Mouse (Mus musculus): Measurements from ENCODE around the gene Gabpb2. TPM values are rescaled to one million over a fixed set of nuclear protein-coding genes. Genes with fewer than 3 reads are reported as not detected.
A peak's percentile ranks its signal among the peaks of the same experiment; 100 is the strongest.

The Gabpb2 gene
- total RNA-seq, 2 experiments from 2014 or later, result 16.1 to 16.2 TPM

- DNase-seq, result no peak
Measured at GRCm38 (mm10) chr3:95194721-95195135, 23.0 kb downstream of the Gabpb2 start.

DNA sequence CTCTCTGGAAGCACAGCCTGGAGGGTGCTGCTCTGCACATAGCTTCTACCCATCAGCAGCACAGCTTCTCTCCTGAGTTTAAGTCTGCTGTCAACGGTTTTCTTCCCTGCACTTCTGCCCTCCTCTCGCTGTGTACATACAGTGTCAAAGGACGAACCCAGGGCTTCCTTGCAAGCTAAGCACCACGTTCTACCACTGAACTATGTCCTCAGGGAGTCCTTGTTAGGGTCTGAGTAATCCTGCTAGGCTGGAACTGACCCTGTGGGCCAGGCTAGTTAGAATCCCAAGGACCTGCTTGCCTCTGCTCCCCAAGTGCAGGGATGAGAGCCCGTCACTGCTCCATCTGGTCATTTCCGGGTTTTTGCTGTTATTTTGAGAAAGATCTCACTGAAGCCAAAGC lies 30.8 kb downstream of the Gabpb2 start:
- no peak for DNase-seq

- DNase-seq, result no peak
Measured at GRCm38 (mm10) chr3:95186100-95186499, 31.6 kb downstream of the Gabpb2 start.

DNA sequence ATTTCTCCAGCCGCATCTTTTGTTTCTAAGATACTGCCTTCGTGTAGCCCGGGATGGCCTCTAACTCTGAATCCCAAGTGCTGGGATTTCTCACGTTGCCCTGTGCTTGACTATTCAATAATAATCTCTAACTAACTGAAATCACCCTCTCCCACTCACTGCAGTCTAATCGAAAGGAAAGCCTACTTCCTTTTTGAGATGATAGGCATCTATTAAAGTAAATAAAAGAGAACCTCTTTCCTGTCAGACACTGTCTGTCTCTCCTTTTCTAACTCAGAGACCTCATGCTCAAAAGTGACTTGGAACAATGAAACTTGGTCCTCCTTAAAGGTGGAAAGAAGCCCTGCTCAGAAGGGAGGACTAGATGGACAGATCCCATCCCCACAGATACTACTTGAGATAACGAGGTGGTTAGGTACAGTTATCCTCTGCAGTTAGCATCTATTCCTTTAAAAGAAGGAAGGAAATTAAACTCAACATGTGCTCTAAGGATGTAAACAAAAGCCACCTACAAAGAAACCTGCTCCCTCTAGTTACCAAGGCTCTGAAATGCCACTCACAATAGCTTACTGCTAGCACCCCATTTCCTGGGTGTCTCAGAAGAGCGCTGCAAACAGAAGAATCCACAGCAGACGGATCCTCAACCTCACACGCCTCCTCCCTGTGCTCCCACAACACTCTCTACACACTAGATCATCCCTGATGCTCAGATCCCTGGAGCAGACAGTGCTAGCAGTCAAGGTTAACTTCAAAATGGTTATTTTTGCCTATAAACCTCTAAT lies 32.7 kb downstream of the Gabpb2 start:
- DNase-seq, result no peak

DNA sequence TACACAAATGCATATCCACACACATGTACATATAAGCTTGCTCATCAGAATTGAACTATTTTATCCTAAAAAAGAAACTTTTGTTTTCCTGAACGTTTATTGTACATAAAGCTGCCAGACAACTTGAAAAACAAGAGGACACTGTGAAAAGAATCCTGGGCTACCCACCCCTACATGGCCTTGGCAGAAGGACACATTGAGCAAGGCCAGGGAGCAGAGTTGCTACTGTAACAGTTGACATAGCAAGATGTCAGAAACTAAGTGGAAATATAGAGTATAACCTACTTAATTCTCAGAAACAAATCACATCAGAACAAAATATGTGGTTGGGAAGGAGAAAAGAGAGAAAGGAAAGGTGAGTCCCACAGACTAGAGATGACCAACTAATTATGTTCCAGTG lies 35.9 kb downstream of the Gabpb2 start:
- no peak for DNase-seq

DNA sequence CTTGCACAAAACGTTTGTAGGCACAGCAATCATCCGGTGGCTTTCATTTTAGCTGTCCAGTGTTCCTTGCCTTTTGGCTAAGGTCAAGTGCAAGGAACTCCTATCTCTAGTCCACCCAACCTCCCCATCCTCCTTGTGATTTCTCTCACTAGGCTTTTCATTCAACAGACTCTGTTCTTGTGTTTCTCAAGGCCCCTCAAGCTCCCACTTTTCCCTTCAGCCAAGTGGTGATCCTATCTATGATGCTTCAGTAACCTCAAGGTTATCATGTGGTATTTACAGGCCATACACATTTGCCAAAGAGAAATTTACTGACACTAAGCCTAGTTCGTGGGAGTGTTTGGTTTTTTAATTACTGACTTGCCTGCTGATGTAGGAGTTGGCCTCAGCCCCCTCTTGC lies 37.8 kb downstream of the Gabpb2 start:
- no peak for DNase-seq

- DNase-seq, result no peak
Measured at GRCm38 (mm10) chr3:95178948-95179347, 38.8 kb downstream of the Gabpb2 start.

GRCm38 (mm10) chr3:95177583-95177982 lies 40.1 kb downstream of the Gabpb2 start:
- DNase-seq, result no peak

DNA sequence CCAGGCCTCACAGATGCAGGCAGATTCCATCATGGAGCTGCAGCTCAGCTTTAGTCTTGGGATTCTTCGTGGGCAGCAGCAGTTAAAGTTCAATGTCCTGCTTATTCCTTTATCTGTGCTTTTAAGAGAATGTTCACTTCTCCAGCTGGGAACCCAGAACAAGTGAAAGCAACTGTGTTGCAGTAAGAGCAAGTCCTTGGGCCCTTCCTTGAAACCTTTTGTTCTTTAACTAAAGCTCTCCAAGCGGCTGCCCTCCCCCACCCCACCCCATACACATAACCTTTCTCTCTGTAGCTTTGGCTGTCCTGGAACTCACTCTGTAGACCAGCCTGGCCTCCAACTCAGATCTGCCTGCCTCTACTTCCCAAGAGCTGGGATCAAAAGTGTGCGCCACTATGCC lies 41.2 kb downstream of the Gabpb2 start:
- DNase-seq, result no peak

GRCm38 (mm10) chr3:95174011-95174592 lies 43.6 kb downstream of the Gabpb2 start:
- peak; percentile 95 for DNase-seq

GRCm38 (mm10) chr3:95173256-95173949 lies 44.3 kb downstream of the Gabpb2 start:
- peak; percentile 45 for DNase-seq

DNA sequence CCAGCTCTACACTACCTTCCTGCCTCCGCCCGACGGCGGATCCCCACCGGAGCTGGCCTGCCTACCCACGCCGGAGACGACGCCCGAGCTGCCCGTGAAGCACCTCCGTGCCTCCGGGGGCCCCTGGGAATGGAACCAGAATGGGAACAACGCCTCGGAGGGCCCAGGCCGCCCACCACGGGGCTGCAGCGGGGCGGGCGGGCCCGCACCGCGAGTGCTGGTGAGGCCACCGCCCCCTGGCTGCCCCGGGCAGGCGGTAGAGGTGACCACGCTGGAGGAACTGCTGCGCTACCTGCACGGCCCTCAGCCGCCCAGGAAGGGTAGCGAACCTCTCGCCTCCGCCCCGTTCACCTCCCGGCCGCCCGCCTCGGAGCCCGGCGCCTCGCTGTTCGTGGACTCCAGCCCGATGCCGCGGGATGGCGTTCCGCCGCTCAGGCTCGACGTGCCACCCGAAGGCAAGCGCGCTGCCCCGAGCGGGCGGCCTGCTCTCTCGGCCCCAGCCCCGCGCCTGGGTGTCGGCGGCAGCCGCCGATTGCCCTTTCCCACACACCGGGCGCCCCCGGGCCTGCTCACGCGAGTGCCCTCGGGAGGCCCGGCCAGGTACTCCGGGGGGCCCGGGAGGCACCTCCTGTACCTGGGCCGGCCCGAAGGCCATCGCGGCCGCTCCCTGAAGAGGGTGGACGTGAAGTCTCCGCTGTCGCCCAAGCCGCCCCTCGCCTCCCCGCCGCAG lies 45.0 kb downstream of the Gabpb2 start:
- peak; percentile 21 for DNase-seq

DNA sequence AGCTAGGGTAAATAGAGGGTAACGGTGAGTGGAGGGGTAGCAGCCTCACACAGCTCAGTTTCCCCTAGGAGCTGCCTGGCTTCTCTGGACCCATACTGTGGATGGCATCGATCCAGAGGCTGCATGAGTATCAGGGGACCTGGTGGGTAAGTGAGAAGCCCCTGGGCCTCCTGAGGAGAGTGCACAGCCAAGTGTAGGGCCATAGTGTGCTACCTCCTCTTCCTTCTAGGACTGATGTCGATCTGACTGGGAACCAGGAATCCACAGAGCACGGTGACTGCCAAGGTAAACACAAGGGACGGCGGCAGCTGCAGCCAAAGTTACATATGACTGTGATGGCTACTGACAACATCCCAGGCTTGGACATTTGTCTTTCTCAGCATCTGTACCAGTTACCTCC lies 46.6 kb downstream of the Gabpb2 start:
- DNase-seq, result no peak

DNA sequence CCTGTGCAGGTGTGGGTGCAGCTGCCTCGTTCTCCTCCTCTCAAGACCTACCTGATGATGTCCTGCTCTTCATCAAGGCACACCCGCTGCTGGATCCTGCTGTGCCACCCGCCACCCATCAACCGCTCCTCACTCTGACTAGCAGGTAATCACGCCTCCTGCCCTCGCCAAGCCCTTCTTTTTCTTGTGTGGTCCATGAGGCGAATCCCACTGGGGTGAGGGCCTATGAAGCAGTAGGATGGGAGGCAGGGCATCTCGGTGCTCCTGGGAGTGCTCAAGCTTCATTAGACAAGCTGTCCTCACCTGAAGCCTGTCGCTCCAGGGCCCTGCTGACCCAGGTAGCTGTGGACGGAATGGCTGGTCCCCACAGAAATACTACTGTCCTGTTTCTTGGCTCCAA lies 47.7 kb downstream of the Gabpb2 start:
- DNase-seq, result no peak

DNA sequence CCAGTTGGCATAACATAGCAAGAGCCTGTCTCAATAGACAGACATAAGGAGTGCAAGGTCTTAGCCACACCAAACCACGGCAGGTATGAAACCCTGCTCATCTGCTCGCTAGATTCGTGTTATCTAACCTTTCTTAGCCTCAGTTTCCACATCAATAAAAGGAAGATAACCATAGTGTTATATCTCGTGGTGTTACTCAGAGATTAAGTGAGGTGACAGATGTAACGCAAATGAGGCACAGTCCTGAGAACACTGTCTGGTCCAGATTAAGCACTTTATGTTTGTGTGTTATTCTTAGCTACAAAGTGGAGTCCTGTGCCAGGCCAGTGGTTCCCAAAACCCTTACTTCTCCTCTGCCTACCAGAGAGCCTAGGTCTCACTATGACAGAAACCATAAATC lies 52.9 kb downstream of the Gabpb2 start:
- no peak for DNase-seq

DNA sequence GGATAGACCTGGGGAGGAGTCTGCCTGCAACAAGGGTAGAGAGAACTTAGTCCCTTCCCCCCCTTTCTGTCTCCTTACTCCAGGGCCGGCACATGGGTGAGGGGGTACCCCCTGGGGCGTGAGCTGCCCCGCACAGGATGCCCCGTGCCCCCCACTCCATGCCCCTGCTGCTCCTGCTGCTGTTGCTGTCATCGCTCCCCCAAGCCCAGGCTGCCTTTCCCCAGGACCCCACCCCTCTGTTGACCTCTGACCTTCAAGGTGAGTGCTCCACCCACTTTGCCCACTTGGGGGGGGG lies 53.5 kb downstream of the Gabpb2 start:
- DNase-seq, result no peak

GRCm38 (mm10) chr3:95163419-95164255 lies 54.1 kb downstream of the Gabpb2 start:
- no peak for DNase-seq

DNA sequence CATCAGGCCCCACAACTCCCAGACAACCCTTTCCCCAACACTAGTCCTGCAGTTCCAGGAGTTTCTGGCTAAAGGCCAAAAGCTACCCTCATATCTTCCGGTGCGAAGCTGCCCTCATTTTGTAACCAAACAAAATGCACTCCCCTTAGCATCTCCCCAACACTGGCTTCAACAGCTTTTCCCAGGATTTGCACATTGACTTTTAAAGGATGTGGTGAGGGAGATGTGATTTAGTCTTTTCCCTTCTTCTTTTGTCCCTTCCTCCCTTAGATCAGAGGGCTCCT lies 55.4 kb downstream of the Gabpb2 start:
- no peak for DNase-seq

- peak; percentile 25 for DNase-seq
Measured at GRCm38 (mm10) chr3:95161618-95162344, 55.9 kb downstream of the Gabpb2 start.

DNA sequence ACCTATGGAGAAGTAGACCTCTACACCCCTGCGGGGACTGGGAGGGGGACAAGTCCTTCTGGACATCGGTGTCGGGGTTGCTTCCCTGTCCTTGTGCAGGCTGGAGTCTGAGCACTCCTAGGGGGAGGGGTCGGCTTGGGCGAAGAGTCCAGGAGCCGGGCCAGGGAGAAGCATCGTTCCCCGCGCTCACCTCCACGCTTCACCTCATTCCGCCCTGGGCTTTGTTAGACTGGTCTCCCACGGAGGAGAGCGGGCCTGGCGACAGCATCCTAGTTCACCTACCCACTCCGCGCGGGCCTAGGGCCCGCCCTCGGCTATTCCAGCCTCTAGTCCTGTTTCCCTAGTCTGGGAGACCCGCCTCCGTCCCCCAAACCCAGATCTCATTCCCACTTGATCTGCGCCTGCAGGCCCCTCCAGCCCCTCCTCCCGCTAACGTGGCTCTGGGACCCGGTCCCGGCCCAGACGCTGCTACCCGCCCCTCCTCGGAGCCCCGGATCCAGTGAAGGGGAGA lies 56.6 kb downstream of the Gabpb2 start:
- DNase-seq, result peak; percentile 31

All from heart, postnatal 4 days (tissue).